Mouse (Mus musculus) C2C12 (cell line): ENCODE results near the gene Pafah2.

Source experiments
- CEBPB ChIP-seq: IDR thresholded peaks from one replicate; pipeline ENCODE4 v1.6.1; 2011; ENCODE audit warnings: low read depth, mild to moderate bottlenecking, control low read depth, moderate library complexity
- CTCF ChIP-seq: IDR thresholded peaks from one replicate; pipeline ENCODE4 v1.5.1; 2011; ENCODE audit not compliant: control insufficient read depth, insufficient read depth, insufficient read length
- FOSL1 ChIP-seq: IDR thresholded peaks from one replicate; pipeline ENCODE4 v1.8.0; 2011; ENCODE audit warnings: mild to moderate bottlenecking, low read length; ENCODE audit not compliant: poor library complexity, insufficient read depth, severe bottlenecking
- MAX ChIP-seq: IDR thresholded peaks from one replicate; pipeline ENCODE4 v1.6.1; 2011; ENCODE audit warnings: mild to moderate bottlenecking, control low read depth
- USF1 ChIP-seq: IDR thresholded peaks from one replicate; pipeline ENCODE4 v1.6.1; 2011; ENCODE audit warnings: low read depth, mild to moderate bottlenecking, control low read depth, moderate library complexity

GRCm38 (mm10) chr4:134401856-134402570 is 5.9 kb downstream of the Pafah2 start:
- TF ChIP-seq CTCF (no peak), USF1 (no peak), MAX (no peak), CEBPB (no peak), FOSL1 (no peak)
